Mouse (Mus musculus): ENCODE measurements around the gene Pcca. TPM values are rescaled to one million over a fixed set of nuclear protein-coding genes. Genes with fewer than 3 reads are reported as not detected.
A peak's percentile ranks its signal among the peaks of the same experiment; 100 is the strongest.

Pcca gene
- polyA plus RNA-seq (2015; fragmentation: Nextera tagmentation; extraction: Ambion mirVana), result 29.9 and 32.8 TPM in 2 replicates

DNA sequence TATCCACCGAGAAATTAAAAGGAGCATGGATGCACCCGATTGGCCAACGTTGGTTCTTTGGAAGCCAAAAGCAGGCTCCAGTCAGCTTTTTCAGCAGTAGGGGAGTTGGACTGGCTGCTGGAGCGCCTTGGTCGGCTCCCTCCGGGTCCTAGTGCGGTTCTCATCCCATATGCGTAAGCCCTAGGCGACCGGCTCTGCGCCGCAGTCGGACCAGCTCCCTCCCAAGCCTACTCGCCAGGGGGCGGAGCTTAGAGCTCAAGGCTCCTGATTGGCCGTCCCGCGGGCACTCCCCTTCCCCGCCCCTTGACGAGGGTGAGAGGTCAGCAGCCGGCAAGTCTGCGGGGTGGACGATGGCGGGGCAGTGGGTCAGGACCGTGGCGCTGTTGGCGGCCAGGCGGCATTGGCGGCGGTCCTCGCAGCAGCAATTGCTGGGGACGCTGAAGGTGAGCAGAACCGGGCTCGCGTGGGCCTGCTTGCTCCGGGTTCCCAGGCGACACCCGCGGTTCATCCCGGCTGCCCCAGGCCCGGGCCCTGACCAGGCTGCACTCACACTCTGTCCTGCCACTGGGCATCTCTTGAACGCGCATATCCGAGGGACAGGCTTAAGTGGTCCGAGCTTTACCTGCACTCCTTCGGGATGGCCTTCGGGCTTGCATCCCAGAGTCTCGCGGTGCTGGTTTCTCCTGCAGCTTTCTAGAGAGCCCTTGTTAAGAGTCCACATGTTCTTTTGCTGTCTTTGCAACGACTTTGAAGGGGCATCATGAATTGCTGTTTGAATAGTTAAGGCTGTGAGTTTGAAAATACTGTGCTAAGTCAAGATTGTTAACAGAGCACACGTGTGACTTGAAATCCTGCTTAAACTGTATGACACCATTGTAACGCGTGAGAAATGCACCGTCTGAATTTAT, at the start of gene Pcca:
Pcca (plus strand) TSS at position 308 of the 908 bp plus-strand sequence.
- peak within 1 kb of the TSS; percentile 80 for H3K9ac ChIP-seq
- H3K4me3 ChIP-seq, result peak within 1 kb of the TSS; percentile 90
- peak within 1 kb of the TSS; percentile 80 for H3K4me2 ChIP-seq
- H3K9me3 ChIP-seq, result no peaks in the 10 kb centered on the region
- no peaks in the 10 kb centered on the region for H3K27me3 ChIP-seq
- 1% methylated on average over 54 of the region's 54 CpGs for WGBS
- peak within 1 kb of the TSS; percentile 60 for H3K27ac ChIP-seq
- H3K36me3 ChIP-seq, result no peaks in the 10 kb centered on the region
- H3K4me1 ChIP-seq, result peaks cover 18% of the 10 kb centered on the region
- peak; percentile 97 for ATAC-seq (ENCODE audit: insufficient number of reproducible peaks, insufficient read depth, low FRiP score, low TSS enrichment, low read depth)

DNA sequence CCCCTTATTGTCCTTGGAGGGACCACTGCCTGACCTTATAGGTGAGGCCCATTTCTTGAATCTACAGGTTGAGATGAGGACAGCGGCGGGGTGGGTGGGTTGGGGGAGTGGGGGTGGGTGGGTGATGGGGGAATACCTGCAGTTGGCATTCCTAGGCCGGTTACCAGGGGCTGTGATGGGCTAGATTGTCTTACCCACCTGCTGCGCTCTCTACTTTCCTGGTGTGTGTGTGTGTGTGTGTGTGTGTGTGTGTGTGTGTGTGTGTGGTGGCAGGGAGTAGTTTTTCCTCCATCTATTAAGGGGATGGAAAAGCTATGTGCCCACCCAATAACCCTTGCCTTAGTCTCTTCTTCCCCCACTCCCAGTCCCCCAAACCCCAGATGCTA, 49.7 kb upstream of the Pcca start:
- Histone ChIP-seq H3K27me3 (peaks cover 86% of the 10 kb centered on the region), H3K9ac (no peak overlapping the region), H3K9me3 (no peaks in the 10 kb centered on the region), H3K4me3 (no peak overlapping the region), H3K27ac (no peak overlapping the region), H3K36me3 (no peaks in the 10 kb centered on the region), H3K4me2 (no peak overlapping the region), H3K4me1 (no peaks in the 10 kb centered on the region)
- WGBS, result 0% methylated on average over 4 of the region's 4 CpGs
- ATAC-seq (ENCODE audit: insufficient number of reproducible peaks, insufficient read depth, low FRiP score, low TSS enrichment, low read depth), result no peak

DNA sequence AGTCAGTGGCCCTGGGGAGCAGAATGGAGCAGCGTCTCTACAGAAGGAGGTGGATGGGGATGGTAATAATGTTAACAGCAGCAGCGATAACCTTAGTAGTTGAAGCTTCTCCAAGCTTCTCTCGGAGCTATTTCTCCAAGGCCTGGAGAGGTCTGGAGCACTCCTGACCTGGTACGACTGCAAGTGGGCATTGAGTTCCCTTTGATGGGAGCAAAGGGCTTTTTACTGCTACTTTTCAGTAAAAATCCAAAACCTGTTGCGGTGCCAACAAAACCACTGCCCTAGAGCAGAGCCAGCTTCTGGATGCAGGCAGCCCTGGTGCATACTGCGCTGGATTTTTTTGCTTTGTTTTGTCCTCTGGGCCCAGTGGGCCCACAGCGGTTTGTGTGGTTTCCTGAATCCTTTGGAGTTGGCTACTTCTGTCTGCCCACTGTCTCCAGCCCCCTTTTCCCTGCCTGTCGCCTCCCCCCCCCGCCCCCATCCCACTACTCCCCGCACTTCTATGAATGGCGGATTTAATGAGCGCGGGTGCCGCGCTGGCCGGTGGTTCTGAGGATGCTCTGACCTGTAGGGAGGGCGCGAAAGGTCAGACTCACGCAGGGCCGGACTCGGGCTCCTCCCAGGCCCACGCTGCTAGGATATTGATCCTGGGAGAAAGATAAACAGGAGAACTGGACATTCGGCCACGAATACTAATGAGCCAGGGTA, 49.1 kb upstream of the Pcca start:
- no peak overlapping the region for H3K9ac ChIP-seq
- no peak overlapping the region for H3K4me3 ChIP-seq
- no peaks in the 10 kb centered on the region for H3K9me3 ChIP-seq
- under 1% methylated on average over 23 of the region's 24 CpGs for WGBS
- no peak for ATAC-seq (ENCODE audit: insufficient number of reproducible peaks, insufficient read depth, low FRiP score, low TSS enrichment, low read depth)
- no peak overlapping the region for H3K27ac ChIP-seq
- peaks cover 88% of the 10 kb centered on the region for H3K27me3 ChIP-seq
- H3K4me2 ChIP-seq, result no peak overlapping the region
- no peaks in the 10 kb centered on the region for H3K4me1 ChIP-seq
- H3K36me3 ChIP-seq, result no peaks in the 10 kb centered on the region

DNA sequence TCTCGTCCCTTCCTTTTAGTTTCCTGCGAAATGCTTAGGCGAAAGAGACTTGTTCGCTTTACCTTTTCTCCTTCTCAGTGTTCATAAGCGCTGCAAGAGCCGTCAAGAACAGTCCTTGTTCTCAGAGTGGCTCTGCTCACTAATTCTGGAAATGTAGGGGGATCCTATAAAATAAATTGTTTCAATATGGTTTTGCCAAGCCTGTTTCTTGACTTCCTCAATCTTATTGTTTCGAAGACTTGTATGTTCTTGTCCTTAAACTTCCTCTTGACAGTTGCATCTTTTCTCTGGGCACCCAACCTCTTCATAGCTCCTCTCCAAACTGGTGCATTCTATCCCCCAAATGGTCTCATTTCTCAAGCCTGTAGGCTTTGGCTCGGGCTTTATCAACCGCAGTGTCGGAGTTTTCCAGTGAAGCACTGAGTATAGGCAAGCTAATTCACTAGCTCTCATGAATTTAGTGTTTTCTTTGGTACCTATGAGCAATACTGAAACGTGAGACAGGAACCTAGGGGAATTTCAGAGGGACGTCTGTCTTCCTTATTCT, 48.4 kb upstream of the Pcca start:
- 1% methylated on average over 12 of the region's 12 CpGs for WGBS
- H3K4me3 ChIP-seq, result no peak overlapping the region
- H3K4me2 ChIP-seq, result no peak overlapping the region
- peaks cover 5% of the 10 kb centered on the region for H3K4me1 ChIP-seq
- H3K36me3 ChIP-seq, result no peaks in the 10 kb centered on the region
- no peak overlapping the region for H3K9ac ChIP-seq
- no peaks in the 10 kb centered on the region for H3K9me3 ChIP-seq
- H3K27ac ChIP-seq, result no peak overlapping the region
- ATAC-seq (ENCODE audit: insufficient number of reproducible peaks, insufficient read depth, low FRiP score, low TSS enrichment, low read depth), result no peak
- peaks cover 89% of the 10 kb centered on the region for H3K27me3 ChIP-seq

DNA sequence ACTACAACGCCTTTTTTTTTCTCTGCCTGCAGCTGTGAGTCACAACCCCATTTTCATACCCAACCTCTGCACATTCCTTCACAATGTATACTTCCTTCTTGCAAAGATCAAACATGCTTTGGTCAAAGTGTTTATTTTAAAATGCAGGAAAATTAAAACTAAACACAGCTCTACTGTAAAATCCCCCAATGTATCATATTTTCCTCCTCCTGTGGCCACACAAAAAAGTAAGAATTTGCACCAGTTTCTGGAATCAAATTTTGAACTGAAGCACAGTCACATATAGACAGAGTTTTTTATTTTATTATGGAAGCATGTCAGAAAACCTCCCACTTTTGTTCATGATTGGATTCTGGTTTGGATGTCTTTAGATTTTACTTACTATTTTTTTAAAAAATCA, 47.5 kb upstream of the Pcca start:
- 9% methylated on average over 1 of the region's 1 CpGs for WGBS
- no peak overlapping the region for H3K27ac ChIP-seq
- H3K4me2 ChIP-seq, result no peak overlapping the region
- peaks cover 89% of the 10 kb centered on the region for H3K27me3 ChIP-seq
- no peaks in the 10 kb centered on the region for H3K36me3 ChIP-seq
- H3K4me3 ChIP-seq, result no peak overlapping the region
- ATAC-seq (ENCODE audit: insufficient number of reproducible peaks, insufficient read depth, low FRiP score, low TSS enrichment, low read depth), result no peak
- H3K4me1 ChIP-seq, result peaks cover 6% of the 10 kb centered on the region
- no peak overlapping the region for H3K9ac ChIP-seq
- no peaks in the 10 kb centered on the region for H3K9me3 ChIP-seq

DNA sequence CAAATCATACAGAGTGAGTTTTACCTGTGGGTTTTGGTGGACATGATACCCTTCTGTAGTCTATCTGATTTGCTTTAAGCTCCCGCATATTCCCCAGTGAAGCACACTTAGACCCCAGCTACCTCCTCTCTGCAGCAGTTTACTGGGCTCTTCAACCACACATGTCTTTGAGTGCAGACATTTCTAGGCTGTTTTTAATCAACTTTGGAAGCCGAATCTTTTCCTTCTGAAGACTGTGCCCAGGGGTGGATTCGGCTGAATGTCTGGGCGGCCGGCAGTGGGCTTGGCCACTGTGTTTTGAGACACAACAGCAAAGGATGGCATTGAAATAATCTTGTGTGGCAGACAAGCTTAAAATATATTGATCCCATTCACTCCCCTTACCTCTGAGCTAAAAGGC, 46.8 kb upstream of the Pcca start:
- Histone ChIP-seq H3K4me1 (peaks cover 6% of the 10 kb centered on the region), H3K27me3 (peaks cover 84% of the 10 kb centered on the region)

DNA sequence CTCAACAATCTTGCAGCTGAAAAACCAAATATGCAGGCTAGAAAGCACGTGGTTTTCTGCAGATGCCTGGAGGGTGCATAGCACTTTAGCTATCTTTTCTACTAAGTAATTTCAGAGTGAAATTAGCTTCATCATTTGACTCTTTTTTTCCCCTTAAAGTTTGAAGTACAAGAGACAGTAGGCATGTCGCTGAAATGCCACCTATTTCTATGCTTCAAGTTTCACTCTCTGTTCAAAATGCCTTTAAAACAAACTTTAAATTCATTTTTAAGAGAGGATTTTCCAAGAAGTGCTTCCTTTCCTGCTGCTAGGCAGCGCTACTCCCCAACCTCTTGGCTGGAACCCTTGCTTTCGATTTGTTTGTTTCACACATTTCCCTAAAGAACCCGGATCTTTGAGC, 45.1 kb upstream of the Pcca start:
- no peak overlapping the region for H3K4me3 ChIP-seq
- WGBS, result 2% methylated on average over 5 of the region's 5 CpGs
- peaks cover 83% of the 10 kb centered on the region for H3K27me3 ChIP-seq
- peaks cover 6% of the 10 kb centered on the region for H3K4me1 ChIP-seq
- no peak overlapping the region for H3K4me2 ChIP-seq
- no peaks in the 10 kb centered on the region for H3K9me3 ChIP-seq
- no peak overlapping the region for H3K27ac ChIP-seq
- H3K36me3 ChIP-seq, result no peaks in the 10 kb centered on the region
- ATAC-seq (ENCODE audit: insufficient number of reproducible peaks, insufficient read depth, low FRiP score, low TSS enrichment, low read depth), result no peak
- no peak overlapping the region for H3K9ac ChIP-seq

More for the DNA sequence above, 46.8 kb upstream of the Pcca start:
- Histone ChIP-seq H3K4me3 (no peak overlapping the region), H3K27ac (no peak overlapping the region), H3K36me3 (no peaks in the 10 kb centered on the region), H3K9me3 (no peaks in the 10 kb centered on the region), H3K4me2 (no peak overlapping the region), H3K9ac (no peak overlapping the region)
- 1% methylated on average over 5 of the region's 5 CpGs for WGBS
- ATAC-seq (ENCODE audit: insufficient number of reproducible peaks, insufficient read depth, low FRiP score, low TSS enrichment, low read depth), result no peak

DNA sequence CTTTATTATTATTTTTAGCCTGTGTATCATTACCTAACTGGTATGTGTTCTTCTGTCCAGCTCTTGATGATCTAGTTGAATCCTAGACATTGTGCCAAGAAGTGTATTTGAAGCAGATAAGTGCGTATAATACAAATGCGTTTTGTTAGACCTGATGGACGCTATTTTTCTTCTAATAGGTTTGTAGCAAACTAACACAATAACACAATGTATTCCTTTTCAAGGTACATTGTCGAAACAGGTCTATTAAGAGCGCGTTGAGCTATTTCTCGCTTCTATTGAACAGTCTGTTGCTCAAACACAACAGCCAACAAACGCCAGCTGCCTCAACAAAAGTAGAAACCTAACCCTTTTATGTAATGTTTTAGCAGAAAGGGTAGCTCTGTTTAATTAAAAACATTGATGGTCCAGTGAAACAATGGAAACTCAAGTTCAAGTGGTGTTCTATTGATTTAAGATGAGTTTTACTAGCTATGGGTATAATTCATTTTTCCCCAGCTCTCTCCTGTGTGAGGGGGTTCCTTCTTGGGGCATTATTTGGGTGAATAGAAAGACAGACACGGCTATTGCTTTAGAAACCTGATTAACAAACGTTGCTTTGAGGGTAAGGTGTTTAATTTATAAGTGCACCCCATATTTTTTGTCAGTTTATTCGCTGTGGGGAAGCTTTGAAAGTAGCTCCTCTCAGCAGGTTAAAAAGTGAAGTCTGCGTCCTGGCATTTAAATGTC, 44.3 kb upstream of the Pcca start:
- no peaks in the 10 kb centered on the region for H3K36me3 ChIP-seq
- peak overlapping the region; percentile 29; the same call in 1 of the 2 replicates for H3K4me3 ChIP-seq
- no peak overlapping the region for H3K9ac ChIP-seq
- WGBS, result 3% methylated on average over 12 of the region's 12 CpGs
- no peak for ATAC-seq (ENCODE audit: insufficient number of reproducible peaks, insufficient read depth, low FRiP score, low TSS enrichment, low read depth)
- H3K9me3 ChIP-seq, result no peaks in the 10 kb centered on the region
- peaks cover 81% of the 10 kb centered on the region for H3K27me3 ChIP-seq
- no peak overlapping the region for H3K27ac ChIP-seq
- H3K4me1 ChIP-seq, result peaks cover 6% of the 10 kb centered on the region
- no peak overlapping the region for H3K4me2 ChIP-seq

DNA sequence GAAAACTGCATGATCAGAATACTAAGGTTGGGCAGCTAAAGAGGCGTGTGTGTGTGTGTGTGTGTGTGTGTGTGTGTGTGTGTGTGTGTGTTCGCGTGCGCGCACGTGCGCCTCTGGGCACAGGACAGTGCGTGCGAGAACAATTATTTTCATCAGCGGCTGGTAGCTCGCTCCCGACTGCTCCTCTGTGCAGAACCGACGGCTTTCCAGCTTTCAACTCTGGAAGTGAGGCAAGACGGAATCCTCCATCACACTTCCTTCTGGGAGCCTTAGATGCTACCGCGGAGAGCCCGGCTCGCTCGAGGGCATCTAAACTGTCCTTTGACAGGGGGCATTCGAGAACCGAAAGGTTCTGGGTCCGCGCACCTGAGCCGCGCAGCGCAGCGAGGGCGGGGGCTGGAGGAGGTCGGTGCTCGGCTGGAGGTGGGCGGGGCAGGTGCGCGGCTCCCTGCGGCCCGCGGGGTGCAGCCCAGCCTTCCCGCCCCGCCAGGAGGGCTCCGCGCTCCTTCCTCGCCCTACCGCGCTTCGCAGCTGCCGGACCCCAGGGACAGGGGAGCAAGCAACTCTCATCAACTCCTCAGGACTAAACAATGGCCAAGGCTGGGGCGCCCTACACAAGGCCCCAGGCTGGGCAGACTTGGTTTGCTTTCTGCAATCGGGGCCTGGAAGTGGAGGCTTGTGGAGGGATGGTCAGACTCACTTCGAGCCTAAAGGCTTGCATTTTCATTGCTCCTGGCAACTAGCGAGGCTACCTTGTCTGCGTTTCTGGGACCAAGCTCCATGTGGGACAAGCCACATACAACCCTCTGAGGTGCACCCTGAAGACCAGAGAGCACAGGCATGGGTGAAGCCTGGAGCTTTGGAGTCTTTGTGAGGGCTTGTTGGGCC, 43.4 kb upstream of the Pcca start, which contains the start of gene Gm10837:
Gm10837 (plus strand) TSS at position 146 of the 888 bp plus-strand sequence.
- no peak within 1 kb of the TSS for H3K9ac ChIP-seq
- peak within 1 kb of the TSS; percentile 54 for H3K4me2 ChIP-seq
- H3K36me3 ChIP-seq, result no peaks in the 10 kb centered on the region
- WGBS, result 1% methylated on average over 51 of the region's 51 CpGs
- H3K4me3 ChIP-seq, result peak within 1 kb of the TSS; percentile 29
- H3K27me3 ChIP-seq, result peaks cover 78% of the 10 kb centered on the region
- no peaks in the 10 kb centered on the region for H3K9me3 ChIP-seq
- peaks cover 6% of the 10 kb centered on the region for H3K4me1 ChIP-seq
- no peak within 1 kb of the TSS for H3K27ac ChIP-seq
- no peak for ATAC-seq (ENCODE audit: insufficient number of reproducible peaks, insufficient read depth, low FRiP score, low TSS enrichment, low read depth)

DNA sequence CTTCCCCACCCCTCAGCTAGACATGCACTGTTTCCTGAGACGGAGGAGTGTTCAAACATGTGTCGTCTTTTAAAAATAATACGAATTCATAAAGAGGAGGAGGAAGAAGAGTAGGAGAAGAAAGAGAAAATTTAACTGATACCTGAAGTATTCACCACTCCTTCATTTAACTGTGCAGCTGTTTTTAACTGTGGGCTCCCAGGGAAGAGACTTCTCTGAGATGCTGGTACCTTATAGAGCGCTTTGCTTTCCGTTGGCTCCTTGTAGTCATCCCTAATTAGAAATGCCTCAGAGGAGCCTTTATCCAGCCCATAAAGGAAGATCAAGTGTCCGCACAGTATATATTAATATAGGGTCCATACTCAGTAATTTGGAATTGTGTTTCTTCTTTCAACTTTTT, 42.6 kb upstream of the Pcca start:
- Histone ChIP-seq H3K4me2 (no peak overlapping the region), H3K36me3 (no peaks in the 10 kb centered on the region), H3K9me3 (no peaks in the 10 kb centered on the region), H3K27ac (no peak overlapping the region), H3K4me1 (peaks cover 6% of the 10 kb centered on the region), H3K27me3 (peaks cover 70% of the 10 kb centered on the region), H3K4me3 (no peak overlapping the region), H3K9ac (no peak overlapping the region)
- ATAC-seq (ENCODE audit: insufficient number of reproducible peaks, insufficient read depth, low FRiP score, low TSS enrichment, low read depth), result no peak
- 57% methylated on average over 6 of the region's 6 CpGs for WGBS

All from embryonic facial prominence, embryonic 13.5 days (tissue).